Mouse (Mus musculus): ENCODE measurements around the gene Hsd17b13.

GRCm38 (mm10) chr5:103906173-103906572 is 71.0 kb downstream of the Hsd17b13 start:
- no peak for TF ChIP-seq POLR2A (IDR thresholded peaks at IDR 0.05; ENCODE audit: borderline replicate concordance, insufficient read depth, low read length)
- TF ChIP-seq CTCF (IDR thresholded peaks at IDR 0.05; ENCODE audit: borderline replicate concordance, insufficient read depth, low read depth, low read length), result no peak

All from cerebellum, adult 2 months (tissue).